Mouse (Mus musculus) liver, embryonic 16.5 days (tissue): Measurements from ENCODE around the gene Mex3a. TPM values are rescaled to one million over a fixed set of nuclear protein-coding genes. Genes with fewer than 3 reads are reported as not detected.
A peak's percentile ranks its signal among the peaks of the same experiment; 100 is the strongest.

Source experiments
- ATAC-seq: fragments of 200-750 bp; cut with Nextera tagmentation; 2 replicates; pipeline ENCODE4 v1.8.0; 2017; ENCODE audit warnings: low read depth, mild to moderate bottlenecking, moderate number of reproducible peaks, moderate library complexity
- H3K27ac ChIP-seq: fragments of 300-500 bp; sonication (generic); 2 replicates; pipeline ENCODE4 v1.5.1; 2014; ENCODE audit warnings: mild to moderate bottlenecking, low read length
- H3K27me3 ChIP-seq: fragments of 300-500 bp; sonication (generic); 2 replicates; pipeline ENCODE4 v1.6.1; 2014; ENCODE audit warnings: low read depth, low read length, mixed read lengths; ENCODE audit not compliant: control insufficient read depth, insufficient read depth
- H3K36me3 ChIP-seq: fragments of 300-500 bp; sonication (generic); 2 replicates; pipeline ENCODE4 v1.6.1; 2014; ENCODE audit warnings: mild to moderate bottlenecking; ENCODE audit not compliant: control insufficient read depth, insufficient read depth
- H3K4me1 ChIP-seq: fragments of 300-500 bp; sonication (generic); 2 replicates; pipeline ENCODE4 v1.6.1; 2014; ENCODE audit warnings: low read depth, low read length, mixed read lengths; ENCODE audit not compliant: control insufficient read depth
- H3K4me2 ChIP-seq: fragments of 300-500 bp; sonication (generic); 2 replicates; pipeline ENCODE4 v1.6.1; 2014; ENCODE audit warnings: low read depth, low read length, mixed read lengths
- H3K4me3 ChIP-seq: fragments of 300-500 bp; sonication (generic); 2 replicates; pipeline ENCODE4 v1.5.1; 2014; ENCODE audit warnings: low read depth, mild to moderate bottlenecking, low read length
- H3K9ac ChIP-seq: fragments of 300-500 bp; sonication (generic); 2 replicates; pipeline ENCODE4 v1.6.1; 2014; ENCODE audit warnings: low read depth, low read length
- H3K9me3 ChIP-seq: fragments of 300-500 bp; sonication (generic); replicated peaks from 2 replicates; pipeline ENCODE4 v1.6.1; 2016; ENCODE audit warnings: low read length; ENCODE audit not compliant: control insufficient read depth
- WGBS: fragments of 180-500 bp; shearing (Covaris S2); extraction: QIAGEN DNeasy Blood & Tissue Kit; methylation state at CpG from one replicate; pipeline ENCODE4 v1.1.7; 2014; ENCODE audit not compliant: insufficient replicate concordance; 5-methylcytosine and 5-hydroxymethylcytosine counted together
- polyA plus RNA-seq: library from polyadenylated mRNA; unstranded; fragments of >200 nt; fragmentation: Nextera tagmentation; extraction: Ambion mirVana; gene quantifications from 2 replicates; pipeline ENCODE4 v1.2.1, GENCODE M21; 2015

Mex3a gene
- polyA plus RNA-seq, 1 experiment from 2014 or later, result 0.44 TPM

- peaks cover 9% of the 10 kb centered on the region for H3K27me3 ChIP-seq
- peak overlapping the region; percentile 92 for H3K4me2 ChIP-seq
- 4% methylated on average over 64 of the region's 64 CpGs for WGBS
- ATAC-seq, result peak; percentile 86
- peaks cover 28% of the 10 kb centered on the region for H3K4me1 ChIP-seq
- no peaks in the 10 kb centered on the region for H3K9me3 ChIP-seq
- H3K36me3 ChIP-seq, result no peaks in the 10 kb centered on the region
- peak overlapping the region; percentile 61 for H3K4me3 ChIP-seq
- peak overlapping the region; percentile 62 for H3K9ac ChIP-seq
- peak overlapping the region; percentile 54 for H3K27ac ChIP-seq
Measured at GRCm38 (mm10) chr3:88536103-88536930, 4.1 kb downstream of the Mex3a start.

GRCm38 (mm10) chr3:88537146-88537545 lies 5.0 kb downstream of the Mex3a start:
- no peak overlapping the region for H3K9ac ChIP-seq
- peaks cover 23% of the 10 kb centered on the region for H3K4me1 ChIP-seq
- H3K4me2 ChIP-seq, result peak overlapping the region; percentile 92
- WGBS, result 71% methylated on average over 6 of the region's 6 CpGs
- peak overlapping the region; percentile 29; the same call in 1 of the 2 replicates for H3K27ac ChIP-seq
- H3K9me3 ChIP-seq, result no peaks in the 10 kb centered on the region
- peak overlapping the region; percentile 61 for H3K4me3 ChIP-seq
- no peaks in the 10 kb centered on the region for H3K36me3 ChIP-seq
- ATAC-seq, result peak; percentile 4; the same call in 1 of the 2 replicates
- H3K27me3 ChIP-seq, result peaks cover 9% of the 10 kb centered on the region

GRCm38 (mm10) chr3:88538271-88539145 lies 6.3 kb downstream of the Mex3a start:
- no peak overlapping the region for H3K4me2 ChIP-seq
- no peaks in the 10 kb centered on the region for H3K9me3 ChIP-seq
- H3K27ac ChIP-seq, result no peak overlapping the region
- H3K4me1 ChIP-seq, result peaks cover 14% of the 10 kb centered on the region
- H3K27me3 ChIP-seq, result no peaks in the 10 kb centered on the region; the same call in 1 of the 2 replicates
- H3K4me3 ChIP-seq, result no peak overlapping the region
- no peak for ATAC-seq
- H3K9ac ChIP-seq, result no peak overlapping the region
- H3K36me3 ChIP-seq, result no peaks in the 10 kb centered on the region
- 65% methylated on average over 9 of the region's 9 CpGs for WGBS

DNA sequence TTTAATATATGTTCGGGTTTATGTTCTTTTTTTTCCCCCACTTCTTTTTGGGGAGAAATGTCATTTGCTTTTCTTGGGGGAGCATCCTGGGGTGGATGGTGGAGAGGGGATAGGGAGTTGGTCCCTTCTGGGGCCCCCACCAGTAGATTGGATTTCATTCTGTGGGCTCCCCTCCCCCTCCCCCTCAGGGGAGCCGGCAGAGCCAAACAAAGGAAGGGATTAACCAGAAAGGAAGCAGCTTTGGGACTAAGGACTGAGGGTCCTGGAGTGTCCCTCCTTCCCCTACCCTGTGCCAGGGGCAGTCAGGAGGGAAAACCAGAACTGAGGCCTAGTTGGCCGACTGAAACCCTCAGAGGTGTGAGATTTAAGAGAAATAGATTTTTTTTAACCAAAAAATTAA lies 7.2 kb downstream of the Mex3a start:
- H3K4me2 ChIP-seq, result no peak overlapping the region
- no peaks in the 10 kb centered on the region for H3K9me3 ChIP-seq
- H3K4me3 ChIP-seq, result no peak overlapping the region
- WGBS, result 57% methylated on average over 3 of the region's 3 CpGs
- H3K27me3 ChIP-seq, result no peaks in the 10 kb centered on the region; the same call in 1 of the 2 replicates
- no peaks in the 10 kb centered on the region for H3K36me3 ChIP-seq
- H3K4me1 ChIP-seq, result peaks cover 14% of the 10 kb centered on the region
- H3K9ac ChIP-seq, result no peak overlapping the region
- no peak overlapping the region for H3K27ac ChIP-seq
- ATAC-seq, result no peak

GRCm38 (mm10) chr3:88540085-88540484 lies 7.9 kb downstream of the Mex3a start:
- ATAC-seq, result no peak
- Histone ChIP-seq H3K4me1 (peaks cover 14% of the 10 kb centered on the region), H3K9ac (no peak overlapping the region), H3K9me3 (no peaks in the 10 kb centered on the region), H3K4me2 (no peak overlapping the region), H3K36me3 (no peaks in the 10 kb centered on the region), H3K27ac (no peak overlapping the region), H3K4me3 (no peak overlapping the region), H3K27me3 (no peaks in the 10 kb centered on the region)
- WGBS, result 72% methylated on average over 5 of the region's 5 CpGs

DNA sequence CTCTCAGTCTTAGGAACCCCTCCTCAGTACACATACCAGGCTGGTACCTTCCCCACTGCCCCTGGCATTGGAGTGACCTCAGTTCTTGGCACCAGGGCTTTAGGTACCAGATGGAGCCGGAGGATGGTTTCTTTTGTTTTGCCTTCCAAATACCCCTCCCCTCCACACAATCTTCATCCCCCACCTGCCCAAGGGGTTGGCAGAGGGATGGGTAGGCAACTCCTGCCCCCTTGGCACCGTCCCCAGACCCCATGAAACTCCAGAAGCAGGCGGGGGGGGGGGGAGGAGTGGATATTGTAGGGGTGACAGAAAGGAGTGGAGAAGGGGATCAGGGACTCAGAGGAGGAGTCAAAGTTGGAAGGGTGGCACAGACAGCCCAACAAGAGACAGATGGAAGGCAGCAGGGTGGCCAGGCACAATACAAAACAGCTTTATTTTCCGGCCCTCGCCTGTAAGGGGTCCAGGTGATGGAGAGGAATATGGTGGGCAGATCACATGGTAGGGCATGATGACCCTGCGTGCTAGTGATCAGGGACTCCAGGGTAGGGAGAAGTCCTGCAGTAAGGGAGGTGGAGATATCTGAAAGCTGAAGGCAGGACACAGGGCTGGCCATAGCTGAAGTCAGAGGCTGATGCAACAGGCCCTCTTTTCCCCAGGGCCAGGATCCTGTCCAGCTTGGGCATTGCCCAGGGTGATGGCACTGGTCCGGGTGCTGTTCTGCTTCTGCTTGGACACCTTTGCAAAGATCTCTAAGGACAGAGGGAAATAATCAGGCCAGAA lies 9.6 kb downstream of the Mex3a start:
- H3K4me3 ChIP-seq, result no peak overlapping the region

DNA sequence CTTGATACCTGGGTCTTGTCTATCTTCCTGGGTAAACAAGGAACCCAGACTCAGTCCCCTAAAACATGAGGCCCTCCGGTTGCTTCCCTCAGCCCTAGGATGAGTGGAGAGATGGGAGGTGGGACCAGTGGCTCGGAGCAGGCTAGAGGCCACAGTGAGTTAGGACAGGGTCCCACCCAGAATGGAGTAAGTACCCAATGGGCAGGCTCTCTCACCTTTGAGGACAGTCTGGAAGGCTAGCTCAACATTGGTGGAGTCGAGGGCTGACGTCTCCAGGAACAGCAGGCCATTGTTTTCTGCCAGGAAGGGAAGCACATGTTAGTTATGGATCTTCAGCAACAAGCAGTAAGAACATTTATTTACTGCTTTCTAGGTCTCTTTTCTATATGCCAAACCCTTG lies 10.3 kb downstream of the Mex3a start:
- no peak overlapping the region for H3K4me3 ChIP-seq
- no peaks in the 10 kb centered on the region for H3K9me3 ChIP-seq
- no peaks in the 10 kb centered on the region for H3K36me3 ChIP-seq
- no peak for ATAC-seq
- no peak overlapping the region for H3K4me2 ChIP-seq
- 74% methylated on average over 4 of the region's 4 CpGs for WGBS
- H3K27me3 ChIP-seq, result no peaks in the 10 kb centered on the region
- peaks cover 7% of the 10 kb centered on the region for H3K4me1 ChIP-seq
- no peak overlapping the region for H3K9ac ChIP-seq
- no peak overlapping the region for H3K27ac ChIP-seq

More for the DNA sequence above, 9.6 kb downstream of the Mex3a start:
- 68% methylated on average over 7 of the region's 7 CpGs for WGBS
- Histone ChIP-seq H3K4me1 (peaks cover 6% of the 10 kb centered on the region), H3K9ac (no peak overlapping the region), H3K27me3 (no peaks in the 10 kb centered on the region), H3K9me3 (no peaks in the 10 kb centered on the region), H3K36me3 (no peaks in the 10 kb centered on the region), H3K27ac (no peak overlapping the region), H3K4me2 (no peak overlapping the region)
- ATAC-seq, result no peak

DNA sequence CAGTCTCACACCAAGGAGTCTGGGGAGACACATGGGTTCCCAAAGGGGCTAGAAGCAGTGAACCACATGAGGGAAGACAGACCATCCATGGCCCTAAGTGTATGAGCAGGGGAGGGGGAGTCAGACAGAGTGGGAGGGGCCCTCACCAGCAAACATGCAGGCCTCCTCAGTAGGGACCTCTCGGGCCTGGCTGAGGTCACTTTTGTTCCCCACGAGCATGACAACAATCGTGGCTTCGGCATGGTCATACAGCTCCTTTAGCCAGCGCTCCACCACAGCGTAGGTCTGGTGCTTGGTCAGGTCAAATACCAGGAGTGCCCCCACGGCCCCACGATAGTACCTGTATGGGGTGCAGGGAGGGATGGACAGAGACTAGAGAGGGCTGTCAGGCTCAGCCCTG lies 11.0 kb downstream of the Mex3a start:
- H3K36me3 ChIP-seq, result no peaks in the 10 kb centered on the region

More for the DNA sequence above, 11.0 kb downstream of the Mex3a start:
- Histone ChIP-seq H3K4me3 (no peak overlapping the region), H3K27me3 (no peaks in the 10 kb centered on the region), H3K27ac (no peak overlapping the region), H3K4me1 (peaks cover 7% of the 10 kb centered on the region), H3K9me3 (no peaks in the 10 kb centered on the region), H3K4me2 (no peak overlapping the region), H3K9ac (no peak overlapping the region)
- 65% methylated on average over 8 of the region's 8 CpGs for WGBS
- no peak for ATAC-seq
